Mouse (Mus musculus) lung, postnatal 0 days (tissue): ENCODE measurements at regions not wholly inside any gene's neighbourhood (a gene's known extent, or its start where the extent isn't known, plus 50 kb on each side); places are given as distances from the start of the nearest gene placed in this dataset.

Experiments
- ATAC-seq: fragments of 200-750 bp; cut with Nextera tagmentation; 2 replicates; pipeline ENCODE4 v1.8.0; 2017; ENCODE audit warnings: moderate library complexity
- DNase-seq: peaks from one replicate; pipeline ENCODE4 v3.0.0-alpha.2; 2016; ENCODE audit warnings: low spot score
- H3K27ac ChIP-seq: fragments of 300-500 bp; sonication (generic); 2 replicates; pipeline ENCODE4 v1.5.1; 2014; ENCODE audit warnings: antibody characterized with exemption, mild to moderate bottlenecking, low read length, mixed read lengths
- H3K27me3 ChIP-seq: fragments of 300-500 bp; sonication (generic); replicated peaks from 2 replicates; pipeline ENCODE4 v1.6.1; 2014; ENCODE audit warnings: low read length, mixed read lengths; ENCODE audit not compliant: insufficient read depth
- H3K36me3 ChIP-seq: fragments of 300-500 bp; sonication (generic); 2 replicates; pipeline ENCODE4 v1.6.1; 2014; ENCODE audit warnings: low read length, mixed read lengths; ENCODE audit not compliant: insufficient read depth
- H3K4me1 ChIP-seq: fragments of 300-500 bp; sonication (generic); 2 replicates; pipeline ENCODE4 v1.6.1; 2014; ENCODE audit warnings: antibody characterized with exemption, low read depth, low read length, mixed read lengths; ENCODE audit not compliant: insufficient read depth
- H3K4me2 ChIP-seq: fragments of 300-500 bp; sonication (generic); replicated peaks from 2 replicates; pipeline ENCODE4 v1.6.1; 2014; ENCODE audit warnings: low read depth, mild to moderate bottlenecking, low read length, moderate library complexity, mixed read lengths
- H3K4me3 ChIP-seq: fragments of 300-500 bp; sonication (generic); 2 replicates; pipeline ENCODE4 v1.5.1; 2014; ENCODE audit warnings: low read depth, low read length
- H3K9ac ChIP-seq: fragments of 300-500 bp; sonication (generic); replicated peaks from 2 replicates; pipeline ENCODE4 v1.6.1; 2014; ENCODE audit warnings: low read depth, mild to moderate bottlenecking
- H3K9me3 ChIP-seq: fragments of 300-500 bp; sonication (generic); 2 replicates; pipeline ENCODE4 v1.6.1; 2016; ENCODE audit warnings: low read length, mixed read lengths
- CTCF ChIP-seq: IDR thresholded peaks from 2 replicates; pipeline ENCODE4 v1.5.1; 2016; ENCODE audit warnings: antibody characterized with exemption, mild to moderate bottlenecking
- EP300 ChIP-seq: IDR thresholded peaks from 2 replicates; pipeline ENCODE4 v1.6.1; 2016; ENCODE audit warnings: antibody characterized with exemption, mild to moderate bottlenecking, control low read depth
- WGBS: fragments of 180-500 bp; shearing (Covaris S2); extraction: QIAGEN DNeasy Blood & Tissue Kit; methylation state at CpG from one replicate; pipeline ENCODE4 v1.1.7; 2014; 5-methylcytosine and 5-hydroxymethylcytosine counted together

- H3K9me3 ChIP-seq = no peaks in the 10 kb centered on the region
- no peaks in the 10 kb centered on the region for H3K36me3 ChIP-seq
- no peaks in the 10 kb centered on the region for H3K27me3 ChIP-seq
- WGBS = 53% methylated on average over 3 of the region's 3 CpGs
- no peaks in the 10 kb centered on the region for H3K4me1 ChIP-seq
- H3K4me3 ChIP-seq = no peak overlapping the region
- H3K4me2 ChIP-seq = no peak overlapping the region
- DNase-seq (no peak), ATAC-seq (no peak)
- H3K27ac ChIP-seq = no peak overlapping the region
- TF ChIP-seq EP300 = no peak
- no peak for TF ChIP-seq CTCF
- H3K9ac ChIP-seq = no peak overlapping the region
Observed at GRCm38 (mm10) chr1:12288521-12288920, 874.6 kb downstream of the A830018L16Rik start.

- H3K4me1 ChIP-seq = no peaks in the 10 kb centered on the region
- ATAC-seq (peak; percentile 66), DNase-seq (peak; percentile 63)
- H3K4me2 ChIP-seq = no peak overlapping the region
- H3K36me3 ChIP-seq = no peaks in the 10 kb centered on the region
- H3K27ac ChIP-seq = no peak overlapping the region
- TF ChIP-seq EP300 (no peak), CTCF (0 out of 2 replicates have a peak, but pooled peaks have one; percentile 3)
- H3K27me3 ChIP-seq = no peaks in the 10 kb centered on the region
- no peaks in the 10 kb centered on the region for H3K9me3 ChIP-seq
- H3K9ac ChIP-seq = no peak overlapping the region
- 35% methylated on average over 1 of the region's 1 CpGs for WGBS
- no peak overlapping the region for H3K4me3 ChIP-seq
Observed at GRCm38 (mm10) chr1:12291787-12292186, 877.9 kb downstream of the A830018L16Rik start.

- 36% methylated on average over 2 of the region's 2 CpGs for WGBS
- no peak for ATAC-seq
Observed at GRCm38 (mm10) chr1:12318029-12318428, 904.1 kb downstream of the A830018L16Rik start.

DNA sequence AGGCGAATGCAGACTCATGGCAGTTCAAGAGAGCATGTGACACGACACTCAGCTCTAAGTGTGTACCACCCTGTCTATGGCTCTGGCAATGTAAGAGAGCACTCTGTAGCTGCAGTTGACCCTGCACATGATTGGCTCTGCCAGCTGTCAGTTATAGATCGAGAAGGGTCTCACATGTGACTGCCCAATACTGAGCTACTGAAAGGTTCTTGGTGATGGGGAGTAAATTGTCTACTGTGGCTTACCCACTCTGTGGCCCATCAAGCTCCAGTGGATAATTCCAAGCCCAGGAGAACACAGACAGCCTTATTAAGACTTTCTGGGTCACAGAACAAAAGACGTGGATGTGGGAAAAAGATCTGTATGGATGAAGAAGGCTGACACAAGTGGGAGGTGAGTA, 920.3 kb downstream of the A830018L16Rik start:
- no peak overlapping the region for H3K4me2 ChIP-seq
- 77% methylated on average over 4 of the region's 4 CpGs for WGBS
- TF ChIP-seq CTCF (no peak), EP300 (no peak)
- no peak overlapping the region for H3K9ac ChIP-seq
- H3K4me3 ChIP-seq = no peak overlapping the region
- no peaks in the 10 kb centered on the region for H3K4me1 ChIP-seq
- ATAC-seq = no peak
- no peaks in the 10 kb centered on the region for H3K36me3 ChIP-seq
- no peak for DNase-seq
- H3K27ac ChIP-seq = no peak overlapping the region
- no peaks in the 10 kb centered on the region for H3K9me3 ChIP-seq
- no peaks in the 10 kb centered on the region for H3K27me3 ChIP-seq

More at GRCm38 (mm10) chr1:12318029-12318428, 904.1 kb downstream of the A830018L16Rik start:
- H3K4me2 ChIP-seq = no peak overlapping the region
- H3K36me3 ChIP-seq = no peaks in the 10 kb centered on the region
- DNase-seq = no peak
- no peak overlapping the region for H3K4me3 ChIP-seq
- no peak overlapping the region for H3K27ac ChIP-seq
- no peaks in the 10 kb centered on the region for H3K27me3 ChIP-seq
- H3K9me3 ChIP-seq = no peaks in the 10 kb centered on the region
- TF ChIP-seq CTCF = no peak
- no peak for TF ChIP-seq EP300
- H3K9ac ChIP-seq = no peak overlapping the region
- H3K4me1 ChIP-seq = no peaks in the 10 kb centered on the region

GRCm38 (mm10) chr1:12344726-12345438, 931.0 kb downstream of the A830018L16Rik start:
- 38% methylated on average over 10 of the region's 10 CpGs for whole genome bisulfite sequencing
- Histone ChIP-seq H3K4me1 (no peaks in the 10 kb centered on the region), H3K4me2 (no peak overlapping the region), H3K27me3 (no peaks in the 10 kb centered on the region), H3K27ac (no peak overlapping the region), H3K9ac (no peak overlapping the region), H3K9me3 (no peaks in the 10 kb centered on the region), H3K4me3 (no peak overlapping the region), H3K36me3 (no peaks in the 10 kb centered on the region)
- TF ChIP-seq EP300 (no peak), CTCF (no peak)
- DNase-seq = no peak
- no peak for ATAC-seq

DNA sequence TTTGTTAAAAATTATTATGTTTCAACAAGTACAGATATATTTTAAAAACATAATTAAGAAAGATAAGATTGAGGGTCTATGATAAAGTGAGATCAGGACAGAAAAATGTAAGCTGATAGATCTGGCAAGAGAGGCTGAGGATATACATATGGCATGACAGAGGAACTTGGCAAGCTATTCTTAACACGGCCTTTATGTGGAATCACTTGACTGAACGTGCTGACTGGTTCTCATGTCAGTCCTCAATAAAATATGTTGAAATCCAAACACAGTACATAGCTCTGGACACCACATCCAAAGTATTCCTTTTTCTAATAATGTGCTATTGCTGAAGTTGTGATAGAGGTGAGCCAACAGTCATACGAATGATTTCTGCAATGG, 931.5 kb downstream of the A830018L16Rik start:
- Histone ChIP-seq H3K27me3 (no peaks in the 10 kb centered on the region), H3K4me2 (no peak overlapping the region), H3K27ac (no peak overlapping the region), H3K4me3 (no peak overlapping the region), H3K9me3 (no peaks in the 10 kb centered on the region), H3K36me3 (no peaks in the 10 kb centered on the region), H3K9ac (no peak overlapping the region), H3K4me1 (no peaks in the 10 kb centered on the region)
- TF ChIP-seq CTCF = no peak
- peak; percentile 58 for TF ChIP-seq EP300
- ATAC-seq = peak; percentile 88
- 34% methylated on average over 3 of the region's 3 CpGs for WGBS
- peak; percentile 88 for DNase-seq

DNA sequence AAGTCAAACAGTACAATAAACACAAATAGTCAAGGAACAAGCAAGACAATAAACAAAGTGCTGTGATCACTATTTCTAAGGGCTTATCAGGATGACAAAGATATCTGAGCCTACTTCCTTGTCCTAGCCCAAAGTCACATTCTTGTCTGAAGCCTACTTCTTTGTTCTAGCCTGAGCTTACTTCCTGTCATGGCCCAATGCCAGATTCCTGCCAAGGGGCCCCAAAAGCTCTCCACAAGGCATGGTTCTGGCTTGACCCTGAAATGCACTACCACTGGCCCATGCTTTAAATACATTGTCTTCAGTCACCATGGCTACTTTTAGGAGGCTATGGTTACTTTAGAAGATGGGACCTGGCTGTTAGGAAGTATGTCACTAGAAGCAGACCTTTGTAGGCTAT, 940.6 kb downstream of the A830018L16Rik start:
- Histone ChIP-seq H3K4me3 (no peak overlapping the region), H3K27ac (no peak overlapping the region), H3K4me1 (no peaks in the 10 kb centered on the region), H3K9ac (no peak overlapping the region), H3K9me3 (no peaks in the 10 kb centered on the region), H3K4me2 (no peak overlapping the region), H3K27me3 (no peaks in the 10 kb centered on the region), H3K36me3 (no peaks in the 10 kb centered on the region)
- no peak for DNase-seq
- no peak for ATAC-seq
- no peak for TF ChIP-seq EP300
- no peak for TF ChIP-seq CTCF
